Mouse (Mus musculus): ENCODE measurements around the gene Sorcs2. TPM values are rescaled to one million over a fixed set of nuclear protein-coding genes. Genes with fewer than 3 reads are reported as not detected.

The Sorcs2 gene
- polyA plus RNA-seq, 1 experiment from 2014 or later: 16.9 TPM

DNA sequence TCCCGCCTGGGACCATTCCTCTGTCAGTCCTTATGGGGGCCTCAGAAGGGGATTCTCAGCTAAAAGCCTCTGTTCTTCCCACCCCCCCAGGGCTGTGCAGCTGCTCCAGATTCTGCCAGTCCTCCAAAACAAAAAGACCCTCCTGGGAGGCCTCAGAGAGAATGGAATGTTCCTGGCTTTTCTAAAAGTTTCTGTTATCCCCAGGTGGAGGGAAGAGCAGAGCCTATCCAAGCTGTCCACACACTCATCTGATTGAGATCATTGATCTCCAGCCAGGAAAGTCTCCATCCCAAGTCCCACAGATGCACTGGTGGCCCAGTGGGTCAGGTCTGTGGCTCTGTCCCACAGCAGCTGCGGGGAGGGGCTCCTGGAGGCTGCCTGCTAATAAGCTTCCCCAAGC is 205.3 kb downstream of the Sorcs2 start:
- WGBS: 78% methylated on average over 2 of the region's 2 CpGs
- ATAC-seq (ENCODE audit: insufficient number of reproducible peaks, insufficient read depth, low FRiP score, low TSS enrichment, low read depth): no peak
- no peaks in the 10 kb centered on the region for H3K36me3 ChIP-seq
- no peak overlapping the region for H3K27ac ChIP-seq
- H3K9ac ChIP-seq (replicated peaks): no peak overlapping the region
- H3K9me3 ChIP-seq: no peaks in the 10 kb centered on the region
- peaks cover 6% of the 10 kb centered on the region; the same call in 1 of the 2 replicates for H3K4me1 ChIP-seq (replicated peaks)
- no peaks in the 10 kb centered on the region for H3K27me3 ChIP-seq
- H3K4me3 ChIP-seq (replicated peaks): no peak overlapping the region
- H3K4me2 ChIP-seq: no peak overlapping the region

DNA sequence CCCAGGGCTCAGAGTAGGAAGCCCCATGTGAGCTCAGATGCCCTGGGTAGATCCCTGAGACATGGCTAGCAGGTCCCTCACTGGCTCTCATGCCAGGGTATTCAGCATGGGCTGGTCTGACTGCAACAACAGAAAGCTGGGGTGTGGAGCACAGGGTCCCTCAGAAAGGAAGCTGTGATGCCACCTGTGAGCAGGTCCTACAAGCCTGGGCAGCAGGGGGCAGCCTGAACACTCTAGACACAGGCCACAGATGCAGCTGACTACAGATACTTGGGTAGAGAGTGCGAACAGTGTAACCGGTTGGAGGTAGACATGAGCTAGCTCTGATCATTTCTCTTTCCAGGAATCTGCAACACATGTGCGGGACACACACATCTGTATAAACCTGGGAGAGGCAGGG is 206.1 kb downstream of the Sorcs2 start:
- no peaks in the 10 kb centered on the region for H3K9me3 ChIP-seq
- no peaks in the 10 kb centered on the region for H3K36me3 ChIP-seq
- no peaks in the 10 kb centered on the region for H3K27me3 ChIP-seq
- ATAC-seq (ENCODE audit: insufficient number of reproducible peaks, insufficient read depth, low FRiP score, low TSS enrichment, low read depth): no peak
- WGBS: 86% methylated on average over 3 of the region's 3 CpGs
- H3K9ac ChIP-seq (replicated peaks): no peak overlapping the region
- no peak overlapping the region for H3K27ac ChIP-seq
- H3K4me1 ChIP-seq (replicated peaks): peaks cover 6% of the 10 kb centered on the region; the same call in 1 of the 2 replicates
- H3K4me3 ChIP-seq (replicated peaks): no peak overlapping the region
- H3K4me2 ChIP-seq: no peak overlapping the region

DNA sequence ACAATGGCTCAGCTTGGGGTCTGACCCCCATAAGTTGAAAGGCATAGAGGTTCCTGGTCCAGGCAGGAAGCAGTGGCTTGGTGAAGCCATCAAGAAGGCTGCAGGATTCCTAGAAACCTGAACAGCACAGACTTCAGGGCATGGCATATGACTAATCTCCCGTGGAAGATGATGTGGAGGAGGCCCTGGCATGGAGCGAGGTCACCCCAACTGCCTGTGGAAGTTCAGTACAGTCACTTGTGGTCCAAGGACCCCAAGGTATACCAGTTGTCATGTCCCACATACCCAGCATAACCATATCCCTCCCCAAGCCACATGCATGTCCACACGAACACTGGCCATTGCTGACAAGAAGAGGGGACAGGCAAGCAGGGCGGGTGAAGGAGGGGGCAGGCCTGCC is 206.7 kb downstream of the Sorcs2 start:
- Histone ChIP-seq H3K4me1 (replicated peaks) (peaks cover 6% of the 10 kb centered on the region; the same call in 1 of the 2 replicates), H3K4me2 (no peak overlapping the region), H3K36me3 (no peaks in the 10 kb centered on the region), H3K9me3 (no peaks in the 10 kb centered on the region), H3K9ac (replicated peaks) (no peak overlapping the region), H3K27me3 (no peaks in the 10 kb centered on the region), H3K4me3 (replicated peaks) (no peak overlapping the region), H3K27ac (no peak overlapping the region)
- ATAC-seq (ENCODE audit: insufficient number of reproducible peaks, insufficient read depth, low FRiP score, low TSS enrichment, low read depth): no peak
- 84% methylated on average over 4 of the region's 4 CpGs for WGBS

DNA sequence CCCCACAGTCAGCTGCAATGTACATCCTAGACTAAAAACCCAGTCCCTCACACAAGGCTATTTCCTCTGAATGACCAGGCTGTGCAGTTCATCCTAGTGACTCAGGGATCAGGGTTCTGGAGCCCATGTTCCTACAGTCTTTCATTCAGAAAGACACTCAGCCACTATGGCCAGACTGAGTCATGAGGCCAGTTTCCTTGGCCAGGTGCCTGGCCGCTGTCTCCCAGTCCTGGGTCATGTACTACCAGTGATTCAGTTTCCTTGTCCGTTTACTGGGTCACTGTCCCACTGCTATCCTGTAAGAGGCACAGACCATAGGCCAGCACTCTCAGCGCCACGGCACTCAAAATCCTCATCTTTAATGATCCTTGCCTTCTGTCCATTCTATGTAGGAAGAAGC is 209.6 kb downstream of the Sorcs2 start:
- H3K36me3 ChIP-seq: no peaks in the 10 kb centered on the region
- 84% methylated on average over 4 of the region's 4 CpGs for WGBS

DNA sequence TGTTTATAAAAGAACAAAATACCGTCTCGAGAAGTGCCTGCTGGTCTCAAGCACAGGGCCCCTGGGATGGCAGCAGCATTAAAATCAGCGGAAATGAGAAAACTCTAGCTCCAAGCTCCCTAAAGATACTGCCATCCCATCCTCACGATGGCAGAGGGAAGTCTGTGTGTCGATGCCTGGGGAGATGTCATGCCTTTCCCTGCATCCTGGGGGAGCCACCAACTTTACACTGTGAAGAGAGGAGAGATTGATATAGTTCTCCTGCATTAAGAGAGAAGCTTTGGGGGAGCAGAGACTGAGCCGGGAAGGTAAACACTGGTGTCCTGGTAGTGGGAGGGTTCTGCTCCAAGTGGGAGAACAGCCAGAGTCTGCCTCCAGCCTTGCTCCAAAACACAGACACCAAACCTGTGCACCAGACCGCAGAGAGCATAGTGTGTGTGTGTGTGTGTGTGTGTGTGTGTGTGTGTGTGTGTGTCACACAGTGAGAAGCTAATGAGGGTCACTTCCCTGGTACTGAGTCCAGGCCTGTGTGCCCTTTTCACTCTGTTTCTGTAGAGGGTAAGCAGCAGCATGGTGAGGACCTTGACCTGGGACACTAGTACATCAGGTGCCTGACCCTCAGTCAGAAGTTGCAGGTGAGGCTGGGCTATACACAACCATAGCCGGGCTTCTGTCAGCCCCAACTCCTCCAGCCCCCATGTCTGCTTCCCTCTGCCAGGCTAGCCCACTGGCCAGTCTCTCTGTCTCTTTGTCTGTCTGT is 211.5 kb downstream of the Sorcs2 start:
- 62% methylated on average over 8 of the region's 8 CpGs for WGBS
- Histone ChIP-seq H3K9ac (replicated peaks) (no peak overlapping the region), H3K4me2 (no peak overlapping the region), H3K36me3 (no peaks in the 10 kb centered on the region), H3K4me3 (replicated peaks) (no peak overlapping the region), H3K4me1 (replicated peaks) (0 out of 2 replicates have a peak, but pooled peaks cover 2% of the 10 kb centered on the region), H3K9me3 (no peaks in the 10 kb centered on the region), H3K27me3 (no peaks in the 10 kb centered on the region), H3K27ac (no peak overlapping the region)
- no peak for ATAC-seq (ENCODE audit: insufficient number of reproducible peaks, insufficient read depth, low FRiP score, low TSS enrichment, low read depth)

More for the DNA sequence above, 209.6 kb downstream of the Sorcs2 start:
- no peaks in the 10 kb centered on the region for H3K27me3 ChIP-seq
- no peak overlapping the region for H3K4me2 ChIP-seq
- no peak for ATAC-seq (ENCODE audit: insufficient number of reproducible peaks, insufficient read depth, low FRiP score, low TSS enrichment, low read depth)
- no peaks in the 10 kb centered on the region for H3K9me3 ChIP-seq
- no peak overlapping the region for H3K4me3 ChIP-seq (replicated peaks)
- no peak overlapping the region for H3K9ac ChIP-seq (replicated peaks)
- H3K27ac ChIP-seq: no peak overlapping the region
- H3K4me1 ChIP-seq (replicated peaks): peaks cover 8% of the 10 kb centered on the region; the same call in 1 of the 2 replicates

DNA sequence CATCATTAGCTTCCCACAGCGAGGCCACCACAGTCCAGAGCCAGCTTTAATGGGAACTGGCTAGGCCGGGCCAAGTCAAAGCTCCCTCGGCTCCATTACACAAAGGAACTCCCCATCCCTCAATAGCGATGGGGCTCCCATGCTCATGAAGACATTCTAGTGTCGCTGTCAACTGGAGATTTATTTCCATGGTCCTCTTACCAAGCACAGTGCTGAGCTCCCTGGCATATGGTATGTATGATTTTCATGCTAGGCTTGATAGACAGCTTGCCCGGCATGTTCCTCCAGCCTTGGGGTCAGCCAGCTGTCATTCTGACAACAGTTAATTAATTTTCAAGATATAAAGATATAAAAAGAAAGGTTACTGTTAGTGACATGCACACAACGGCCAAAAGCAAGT is 215.6 kb downstream of the Sorcs2 start:
- Histone ChIP-seq H3K9me3 (no peaks in the 10 kb centered on the region), H3K9ac (replicated peaks) (no peak overlapping the region)

DNA sequence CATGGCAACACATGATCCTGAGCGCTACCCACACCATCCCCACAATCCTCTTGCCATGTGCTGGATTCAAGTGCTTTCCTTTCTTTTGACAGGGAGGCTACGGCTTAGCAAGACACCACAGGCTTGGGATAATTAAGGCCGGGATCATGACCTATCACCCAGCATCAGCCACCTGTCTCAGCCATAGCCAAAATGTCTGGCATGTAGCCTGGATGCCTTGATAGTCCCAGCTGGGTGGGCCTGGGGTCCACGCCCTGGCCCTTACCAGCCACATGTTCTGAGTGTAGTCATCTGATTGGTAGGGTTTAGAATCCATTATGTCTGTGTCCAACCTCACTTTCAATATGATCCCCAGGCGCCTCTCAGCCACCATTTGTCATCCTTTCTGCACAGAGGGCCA is 218.2 kb downstream of the Sorcs2 start:
- WGBS: 81% methylated on average over 5 of the region's 5 CpGs

More for the DNA sequence above, 215.6 kb downstream of the Sorcs2 start:
- Histone ChIP-seq H3K27ac (no peak overlapping the region), H3K36me3 (no peaks in the 10 kb centered on the region), H3K4me1 (replicated peaks) (peaks cover 9% of the 10 kb centered on the region; the same call in 1 of the 2 replicates), H3K27me3 (no peaks in the 10 kb centered on the region), H3K4me2 (no peak overlapping the region), H3K4me3 (replicated peaks) (no peak overlapping the region)
- WGBS: 81% methylated on average over 7 of the region's 7 CpGs
- no peak for ATAC-seq (ENCODE audit: insufficient number of reproducible peaks, insufficient read depth, low FRiP score, low TSS enrichment, low read depth)

DNA sequence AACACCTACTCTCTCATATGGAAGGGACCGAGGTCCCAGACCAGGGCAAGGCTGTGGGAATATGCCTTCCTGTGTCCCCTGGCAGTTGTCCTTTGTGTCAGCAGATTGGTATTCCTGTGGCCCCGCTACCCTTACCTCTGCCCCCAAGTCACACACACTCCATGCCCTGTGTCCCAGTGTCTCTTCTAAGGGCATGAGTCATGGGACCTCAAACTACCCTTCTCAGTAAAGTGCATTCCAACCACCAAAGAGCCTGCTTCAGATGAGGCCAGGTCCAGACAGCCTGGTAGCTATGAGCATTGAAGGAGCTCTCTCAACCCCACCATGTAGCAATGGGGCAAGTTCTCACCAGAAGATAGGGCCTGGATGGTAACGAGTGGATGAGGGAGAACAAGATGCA is 219.2 kb downstream of the Sorcs2 start:
- Histone ChIP-seq H3K27me3 (no peaks in the 10 kb centered on the region), H3K36me3 (no peaks in the 10 kb centered on the region), H3K9ac (replicated peaks) (no peak overlapping the region), H3K9me3 (no peaks in the 10 kb centered on the region), H3K4me3 (replicated peaks) (no peak overlapping the region), H3K4me1 (replicated peaks) (peaks cover 23% of the 10 kb centered on the region), H3K4me2 (no peak overlapping the region), H3K27ac (no peak overlapping the region)
- ATAC-seq (ENCODE audit: insufficient number of reproducible peaks, insufficient read depth, low FRiP score, low TSS enrichment, low read depth): no peak
- WGBS: 99% methylated on average over 3 of the region's 3 CpGs

More for the DNA sequence above, 218.2 kb downstream of the Sorcs2 start:
- no peak overlapping the region for H3K9ac ChIP-seq (replicated peaks)
- no peak overlapping the region for H3K27ac ChIP-seq
- no peak overlapping the region for H3K4me3 ChIP-seq (replicated peaks)
- no peak overlapping the region for H3K4me2 ChIP-seq
- no peaks in the 10 kb centered on the region for H3K36me3 ChIP-seq
- no peaks in the 10 kb centered on the region for H3K27me3 ChIP-seq
- no peak for ATAC-seq (ENCODE audit: insufficient number of reproducible peaks, insufficient read depth, low FRiP score, low TSS enrichment, low read depth)
- no peaks in the 10 kb centered on the region for H3K9me3 ChIP-seq
- H3K4me1 ChIP-seq (replicated peaks): peaks cover 17% of the 10 kb centered on the region

DNA sequence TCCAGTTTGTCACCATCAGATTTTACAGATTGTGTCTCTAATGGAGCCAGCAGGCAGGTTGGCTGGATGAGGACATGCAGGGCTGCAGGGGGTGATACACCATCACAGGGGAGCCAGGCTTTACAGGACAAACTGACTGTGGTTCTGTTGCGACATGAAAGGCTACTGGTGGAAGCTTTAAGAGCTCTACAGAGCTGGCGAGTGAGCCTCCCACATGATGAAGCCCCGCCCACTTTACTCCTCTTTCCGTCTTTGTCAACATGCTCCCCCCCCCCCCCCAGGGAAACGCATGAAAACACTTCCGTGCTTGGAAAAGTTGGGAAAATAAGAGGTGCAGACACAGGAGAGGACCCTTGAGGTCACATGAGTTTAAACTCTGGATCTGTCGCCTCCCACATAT is 219.7 kb downstream of the Sorcs2 start:
- Histone ChIP-seq H3K9ac (replicated peaks) (no peak overlapping the region), H3K4me1 (replicated peaks) (peaks cover 23% of the 10 kb centered on the region), H3K4me3 (replicated peaks) (no peak overlapping the region), H3K4me2 (no peak overlapping the region), H3K27me3 (no peaks in the 10 kb centered on the region), H3K27ac (no peak overlapping the region), H3K36me3 (no peaks in the 10 kb centered on the region), H3K9me3 (no peaks in the 10 kb centered on the region)
- 64% methylated on average over 7 of the region's 7 CpGs for WGBS
- no peak for ATAC-seq (ENCODE audit: insufficient number of reproducible peaks, insufficient read depth, low FRiP score, low TSS enrichment, low read depth)

DNA sequence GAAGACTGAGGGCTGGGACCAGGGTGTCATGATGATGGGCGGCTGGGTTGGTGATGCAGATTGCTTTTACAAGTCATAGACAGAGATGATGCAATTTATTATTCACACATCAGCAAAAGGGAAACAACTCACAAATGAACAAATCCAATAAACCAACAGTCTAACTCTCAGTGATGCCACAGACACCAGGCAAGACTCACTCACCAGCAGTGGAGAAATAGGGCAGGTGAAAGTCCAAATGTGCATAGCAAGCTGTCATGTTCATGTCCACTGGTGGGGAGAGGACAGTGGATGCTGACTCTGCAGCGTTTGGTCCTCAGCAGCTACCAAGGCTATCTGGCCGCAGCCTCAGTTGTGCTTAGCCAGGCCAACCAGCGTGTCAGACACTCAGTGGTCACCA is 221.1 kb downstream of the Sorcs2 start:
- H3K4me2 ChIP-seq: no peak overlapping the region
- peaks cover 23% of the 10 kb centered on the region for H3K4me1 ChIP-seq (replicated peaks)
- no peak overlapping the region for H3K9ac ChIP-seq (replicated peaks)
- H3K4me3 ChIP-seq (replicated peaks): no peak overlapping the region
- no peaks in the 10 kb centered on the region for H3K36me3 ChIP-seq
- no peak overlapping the region for H3K27ac ChIP-seq
- no peak for ATAC-seq (ENCODE audit: insufficient number of reproducible peaks, insufficient read depth, low FRiP score, low TSS enrichment, low read depth)
- WGBS: 89% methylated on average over 4 of the region's 4 CpGs
- no peaks in the 10 kb centered on the region for H3K27me3 ChIP-seq
- no peaks in the 10 kb centered on the region for H3K9me3 ChIP-seq

DNA sequence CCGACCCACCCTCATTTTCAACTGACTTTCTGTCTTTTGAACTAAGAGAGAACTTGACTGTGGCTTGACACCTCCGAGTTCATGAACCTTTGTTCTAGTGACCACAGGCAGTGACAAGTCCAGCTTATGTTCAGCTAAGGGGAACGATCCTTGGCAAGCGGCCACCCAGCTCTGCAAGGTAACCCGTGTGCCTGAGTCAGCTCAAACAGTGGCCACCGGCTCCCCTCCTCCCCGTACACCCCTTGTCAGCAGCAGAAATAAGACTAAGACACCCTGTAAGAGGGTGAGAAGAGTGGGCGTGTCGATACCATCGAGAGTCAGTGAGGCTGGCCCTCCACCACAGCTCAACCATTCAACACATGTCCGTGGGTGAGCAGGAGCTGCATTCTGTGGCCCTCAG is 221.5 kb downstream of the Sorcs2 start:
- H3K9me3 ChIP-seq: no peaks in the 10 kb centered on the region
- H3K27ac ChIP-seq: no peak overlapping the region
- peaks cover 23% of the 10 kb centered on the region for H3K4me1 ChIP-seq (replicated peaks)
- H3K4me3 ChIP-seq (replicated peaks): no peak overlapping the region
- WGBS: 89% methylated on average over 11 of the region's 11 CpGs
- no peak for ATAC-seq (ENCODE audit: insufficient number of reproducible peaks, insufficient read depth, low FRiP score, low TSS enrichment, low read depth)
- H3K36me3 ChIP-seq: no peaks in the 10 kb centered on the region
- no peak overlapping the region for H3K9ac ChIP-seq (replicated peaks)
- no peak overlapping the region for H3K4me2 ChIP-seq
- no peaks in the 10 kb centered on the region for H3K27me3 ChIP-seq
